Mouse (Mus musculus) retina, postnatal 7 days (tissue): Measurements from ENCODE around the gene Snd1.
"Not testable (repeated sequence)": the region's sequence is repeated elsewhere in the genome, so short reads cannot be mapped to it uniquely, and the experiment has no call there.

ENCODE experiments used
- DNase-seq: peaks from one replicate; pipeline ENCODE4 v3.0.0-alpha.2; 2012; ENCODE audit warnings: low read depth, low spot score

The Snd1 gene

DNA sequence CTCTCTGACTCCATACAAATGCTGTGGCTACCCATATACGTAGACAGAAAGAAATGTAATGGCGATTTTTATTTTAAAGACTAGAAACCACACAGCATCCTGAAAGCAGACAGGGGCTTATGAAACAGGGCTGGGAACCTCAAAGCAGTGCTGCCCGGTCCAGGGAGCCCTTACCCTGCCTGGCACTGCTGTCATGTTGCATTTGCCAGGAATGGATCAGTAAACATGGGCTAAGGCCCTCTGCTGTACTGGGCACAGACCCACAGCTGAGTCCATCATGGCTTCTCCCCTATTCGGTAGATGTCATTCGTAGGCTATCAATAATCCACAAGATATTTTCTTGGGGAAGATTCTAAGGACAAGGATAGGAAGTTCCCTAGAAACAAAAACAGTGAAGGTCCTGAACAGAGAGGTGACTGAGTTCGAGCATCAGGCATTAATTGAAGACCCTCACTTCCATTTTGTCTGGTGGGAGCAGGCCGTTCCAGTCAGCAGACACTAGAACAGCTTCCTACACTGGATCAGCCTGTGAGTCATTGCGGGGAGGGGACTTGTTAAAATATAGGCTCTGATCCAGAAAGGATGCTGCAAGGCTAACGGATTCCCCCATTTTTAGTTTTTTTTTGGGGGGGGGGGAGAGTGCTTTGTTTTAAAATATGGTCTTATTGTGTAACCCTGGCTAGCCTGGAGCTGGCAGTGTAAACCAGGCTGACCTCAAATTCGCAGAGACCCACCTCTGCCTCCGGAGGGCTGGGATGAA lies 422.6 kb downstream of the Snd1 start:
- no peak for DNase-seq

DNA sequence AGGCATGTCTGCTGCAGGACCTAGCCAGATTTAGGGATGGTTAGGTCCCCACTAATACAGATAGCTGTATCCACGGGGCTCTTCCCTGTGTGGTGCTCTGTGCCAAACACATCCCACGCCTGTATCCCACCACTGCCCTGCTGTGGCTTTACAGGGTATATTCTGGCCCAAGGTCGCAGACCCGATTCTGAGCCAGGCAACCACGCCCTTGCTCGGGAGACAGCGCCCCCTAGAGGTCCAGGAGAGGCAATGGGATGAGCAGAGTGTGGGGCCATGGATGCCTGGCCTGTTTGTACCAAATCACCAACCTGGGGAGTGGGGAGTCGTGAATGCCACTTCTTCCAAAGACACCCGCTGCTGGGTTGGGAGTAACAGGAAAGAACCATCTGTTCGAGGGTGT lies 423.9 kb downstream of the Snd1 start:
- peak; percentile 25 for DNase-seq

DNA sequence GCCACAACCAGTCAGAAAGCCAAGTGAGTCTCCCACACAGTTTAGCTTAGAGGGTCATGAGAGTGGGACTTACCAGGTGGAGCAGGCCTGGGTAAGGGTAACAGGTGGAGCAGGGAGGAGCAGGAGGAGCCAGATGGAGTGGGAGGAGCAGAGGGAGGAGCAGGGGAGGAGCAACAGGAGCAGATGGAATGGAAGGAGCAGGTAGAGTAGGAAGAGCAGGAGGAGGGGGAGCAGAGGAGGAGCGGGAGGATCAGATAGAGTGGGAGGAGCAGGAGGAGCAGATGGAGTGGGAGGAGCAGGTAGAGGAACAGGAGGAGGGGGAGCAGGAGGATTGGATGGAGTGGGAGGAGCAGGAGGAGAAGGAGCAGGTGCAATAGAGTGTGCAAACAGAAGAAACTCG lies 427.6 kb downstream of the Snd1 start:
- DNase-seq: no peak

DNA sequence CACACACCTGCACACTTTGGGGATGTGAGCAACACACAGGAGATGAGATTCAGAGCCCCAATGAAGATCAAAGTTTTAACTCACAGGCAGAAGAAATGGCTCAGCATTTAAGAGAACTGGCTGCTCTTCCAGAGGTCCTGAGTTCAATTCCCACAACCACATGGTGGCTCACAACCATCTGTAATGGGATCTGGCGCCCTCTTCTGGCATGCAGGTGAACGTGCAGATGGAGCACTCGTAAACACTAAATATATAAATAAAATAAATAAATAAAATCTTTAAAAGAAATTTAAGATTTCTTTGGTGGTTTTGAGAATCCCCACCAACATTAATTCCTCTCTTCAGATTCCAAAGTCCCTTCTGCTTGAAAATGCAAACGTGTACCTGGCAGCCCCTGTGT lies 429.5 kb downstream of the Snd1 start:
- DNase-seq: no peak

DNA sequence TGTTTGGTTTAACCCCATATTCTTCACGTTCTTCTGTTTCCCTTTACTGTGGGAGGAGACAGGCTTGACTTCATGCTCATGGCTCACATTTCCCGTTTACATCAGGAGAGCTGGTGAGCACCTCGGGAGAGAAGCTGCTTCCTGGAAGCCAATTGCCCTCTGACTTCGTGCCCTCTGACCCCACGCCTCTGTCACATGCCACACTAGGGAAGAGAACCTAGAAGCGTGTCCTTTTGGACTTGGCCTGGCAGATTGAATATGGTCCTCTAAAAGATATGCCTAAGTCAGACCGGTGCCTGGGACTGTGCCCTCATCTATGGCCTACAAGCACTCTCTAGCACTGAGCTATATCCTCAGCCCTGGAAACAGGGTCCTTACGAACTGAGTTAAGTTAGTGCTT lies 430.4 kb downstream of the Snd1 start:
- DNase-seq: no peak

DNA sequence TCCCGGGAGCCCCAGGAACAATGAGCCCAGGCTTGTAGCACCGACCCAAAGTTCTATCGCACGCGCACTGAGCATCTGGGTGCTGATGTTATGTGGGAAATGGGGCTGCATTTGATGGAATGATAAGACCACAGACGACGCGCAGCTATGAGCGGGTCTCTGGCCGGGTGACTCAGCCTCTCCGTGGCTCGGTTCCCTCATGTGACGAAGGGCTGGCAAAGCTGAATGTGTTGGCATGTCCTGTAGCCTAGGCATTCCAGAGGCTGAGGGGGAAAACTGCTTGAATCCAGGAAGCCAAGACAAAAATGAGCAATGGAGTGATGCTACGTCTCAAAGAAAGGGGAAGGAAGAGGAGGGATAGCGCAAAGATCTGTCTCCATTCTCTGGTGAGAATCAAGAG lies 434.9 kb downstream of the Snd1 start:
- no peak for DNase-seq

DNA sequence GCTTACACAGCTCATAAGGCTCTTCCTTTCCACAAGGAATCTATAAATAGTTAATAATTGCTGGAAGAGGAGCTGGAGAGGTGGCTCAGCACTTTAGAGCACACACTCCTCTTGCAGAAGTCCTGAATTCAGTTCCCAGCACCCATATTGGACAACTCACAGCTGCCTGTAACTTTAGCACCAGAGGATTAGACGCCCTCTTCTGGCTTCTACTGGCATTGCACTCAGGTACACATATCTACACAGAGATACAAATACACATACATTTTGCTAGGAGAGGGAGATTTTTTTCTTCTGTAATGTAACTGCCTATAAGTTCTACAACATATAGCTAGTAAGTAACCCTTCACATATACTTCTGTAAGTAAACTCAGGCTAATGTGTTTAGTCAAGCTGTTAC lies 440.0 kb downstream of the Snd1 start:
- no peak for DNase-seq

DNA sequence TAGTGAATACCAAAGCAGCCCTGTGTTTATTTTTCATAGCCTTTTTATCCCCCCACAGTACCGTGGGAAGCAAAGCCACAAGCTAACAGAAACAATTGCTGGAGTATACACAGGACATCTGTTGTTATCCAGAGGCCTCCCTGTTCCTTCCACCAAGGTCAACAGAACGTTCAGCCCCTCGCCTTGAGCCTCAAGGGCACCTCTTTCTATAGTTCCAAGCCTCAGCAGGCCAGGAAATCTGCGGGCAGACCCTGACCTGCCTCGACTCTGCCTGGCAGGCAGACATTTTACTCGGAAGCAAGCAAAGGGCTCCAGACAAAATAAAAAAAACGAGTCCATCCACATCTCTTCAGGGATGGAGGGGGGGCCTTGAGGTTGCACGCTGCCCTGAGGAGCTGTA lies 441.7 kb downstream of the Snd1 start:
- DNase-seq: no peak

DNA sequence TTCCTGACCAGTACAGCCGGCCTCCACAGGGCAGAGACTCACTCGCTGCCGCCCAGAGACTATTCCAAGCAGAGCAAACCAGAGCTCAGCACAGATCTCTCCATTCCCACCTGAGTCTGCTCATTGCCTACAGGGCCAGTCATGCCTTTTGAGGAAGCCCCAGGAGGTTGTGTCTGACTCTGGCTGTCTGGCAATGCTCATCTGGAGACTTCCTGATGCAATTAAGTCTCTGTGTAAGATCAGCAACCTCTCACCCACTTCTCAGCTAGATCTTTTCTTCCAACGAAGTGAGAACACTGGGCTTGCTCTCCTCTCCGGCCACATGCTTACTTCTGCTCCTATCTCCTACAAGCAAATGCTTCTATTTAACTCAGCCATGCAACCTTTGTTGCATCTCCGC lies 444.4 kb downstream of the Snd1 start:
- no peak for DNase-seq

DNA sequence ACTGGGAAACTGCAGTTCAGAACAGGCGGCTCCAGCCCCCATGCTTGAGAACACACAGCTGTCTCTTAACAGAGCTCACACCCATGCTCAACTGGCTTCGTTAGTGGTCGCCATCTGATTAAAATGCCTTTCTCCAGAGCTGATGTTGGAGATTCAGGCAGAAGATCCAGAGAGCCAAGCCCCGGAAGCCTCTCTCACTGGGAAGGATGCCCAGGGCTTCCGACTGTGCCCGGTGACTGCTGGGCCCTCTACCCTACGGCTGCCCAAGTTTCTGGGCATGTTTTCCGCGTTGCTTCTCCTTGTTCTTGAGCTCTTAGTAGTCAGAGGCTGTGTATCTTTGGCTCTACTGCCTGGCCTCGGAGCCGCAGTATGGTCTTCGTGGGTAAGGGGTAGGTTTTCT lies 447.4 kb downstream of the Snd1 start:
- no peak for DNase-seq

DNA sequence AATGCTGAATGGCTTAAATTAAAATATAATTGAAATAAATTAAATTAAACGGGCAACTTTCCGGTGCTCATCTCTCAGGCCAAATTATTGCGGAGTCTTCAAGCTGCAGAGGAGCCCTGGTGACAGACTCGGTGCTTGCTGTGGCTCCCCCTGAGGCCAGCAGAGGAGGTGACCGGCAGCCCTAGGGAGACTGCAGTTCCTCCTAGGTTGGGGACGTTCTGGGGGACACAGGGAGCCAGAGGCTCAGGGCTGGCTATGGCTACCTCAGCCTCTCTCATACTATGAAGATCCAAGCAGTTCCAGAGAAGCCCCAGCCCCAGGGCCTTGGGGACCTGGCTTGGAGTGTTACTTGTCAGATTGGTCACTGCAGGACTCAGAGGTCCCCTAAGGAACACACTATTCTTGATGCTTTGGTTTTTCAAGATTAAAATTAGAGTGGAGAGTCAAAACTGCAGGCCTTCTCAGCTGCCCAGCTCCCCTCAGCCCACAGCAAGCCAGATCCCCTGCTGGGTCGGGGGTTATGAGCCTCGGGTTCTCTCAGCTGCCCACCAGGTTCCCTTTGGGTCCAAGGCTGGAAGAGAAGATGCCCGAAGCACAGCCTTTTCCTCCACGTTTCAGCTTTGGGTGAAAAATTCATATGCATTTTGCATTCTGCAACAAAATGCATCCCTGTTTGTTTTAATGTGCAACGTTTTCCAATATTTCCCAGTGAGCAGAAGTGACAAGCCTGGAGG lies 448.3 kb downstream of the Snd1 start:
- DNase-seq: no peak

DNA sequence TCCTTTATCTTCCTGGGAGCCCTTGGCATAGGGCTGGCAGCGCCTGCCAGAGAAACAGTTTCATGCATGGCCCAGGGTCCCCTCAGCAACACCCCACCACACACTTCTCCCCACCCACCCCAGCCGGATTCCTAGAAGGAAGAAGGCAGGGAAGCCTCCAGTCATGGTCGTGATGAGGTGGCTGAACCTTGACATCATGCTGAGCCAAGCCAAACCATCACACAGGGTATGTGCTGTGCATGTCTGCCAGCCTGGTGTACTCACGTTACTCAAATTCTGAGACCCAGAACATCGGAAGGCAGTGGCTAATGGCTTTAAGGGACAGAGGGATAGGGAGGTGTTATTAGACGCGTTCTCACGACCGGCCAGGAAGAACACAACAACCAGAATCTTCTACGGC lies 448.9 kb downstream of the Snd1 start:
- DNase-seq: no peak

DNA sequence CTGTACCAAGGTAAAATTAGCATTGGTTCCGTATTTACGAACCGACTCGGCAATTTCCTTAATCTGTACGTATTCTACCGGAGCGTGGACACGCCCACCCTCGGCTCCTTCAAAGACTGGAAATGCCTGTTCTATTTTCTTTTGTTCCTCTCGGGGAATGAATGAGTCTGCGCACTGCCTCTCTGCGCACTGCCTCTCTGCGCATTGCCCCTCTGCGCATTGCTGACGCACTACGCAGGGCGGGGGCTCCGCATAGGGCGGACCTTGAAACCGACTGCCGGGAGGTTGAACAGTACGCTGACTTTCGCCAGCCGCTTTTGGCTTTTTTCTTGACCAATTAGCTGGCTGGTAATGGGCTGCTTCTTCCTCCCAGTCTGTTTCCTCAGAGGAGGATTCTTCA lies 453.0 kb downstream of the Snd1 start:
- not testable (repeated sequence) for DNase-seq

DNA sequence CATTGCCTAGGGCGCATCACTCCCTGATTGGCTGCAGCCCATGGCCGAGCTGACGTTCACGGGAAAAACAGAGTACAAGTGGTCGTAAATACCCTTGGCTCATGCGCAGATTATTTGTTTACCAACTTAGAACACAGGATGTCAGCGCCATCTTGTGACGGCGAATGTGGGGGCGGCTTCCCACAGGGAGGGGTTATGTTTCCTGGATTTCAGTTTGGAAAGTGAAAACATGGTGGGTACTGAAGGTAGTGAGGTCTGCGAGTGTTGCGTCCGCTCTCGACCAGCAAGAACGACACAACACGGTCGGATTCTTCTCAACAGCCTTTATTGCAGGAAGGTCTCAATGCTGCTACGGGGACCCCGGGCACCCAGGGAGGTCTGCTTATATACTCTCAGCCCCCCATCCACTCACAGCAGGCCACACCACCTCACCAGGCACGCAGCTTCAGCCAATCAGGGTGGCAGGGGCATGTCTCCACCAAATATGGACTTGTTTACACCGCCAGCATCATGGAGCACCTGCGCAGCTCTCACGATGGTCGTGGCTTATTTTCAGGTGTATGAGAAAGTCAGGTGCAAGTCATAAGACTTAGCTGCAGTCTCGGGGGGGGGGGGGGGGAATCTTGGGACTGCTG lies 454.3 kb downstream of the Snd1 start:
- not testable (repeated sequence) for DNase-seq

DNA sequence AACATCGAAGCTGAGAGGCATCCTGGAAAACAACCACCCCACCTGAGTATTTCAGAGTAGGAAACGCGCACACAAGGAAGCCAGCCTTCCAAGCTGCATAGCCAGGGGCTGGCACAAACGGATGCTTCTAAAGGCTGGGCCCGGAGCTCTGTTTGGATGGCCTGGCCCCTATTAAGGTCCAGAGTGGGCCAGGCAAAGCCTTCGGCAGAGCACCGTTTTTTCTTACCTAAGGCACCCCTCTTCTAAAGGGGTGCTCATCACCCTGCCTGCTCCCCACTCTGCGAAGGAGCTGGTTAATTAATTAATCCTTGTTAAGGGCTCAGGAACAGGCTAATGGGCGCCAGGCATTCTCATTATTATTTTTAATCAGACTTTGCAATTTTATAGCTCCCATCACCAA lies 456.3 kb downstream of the Snd1 start:
- DNase-seq: no peak

DNA sequence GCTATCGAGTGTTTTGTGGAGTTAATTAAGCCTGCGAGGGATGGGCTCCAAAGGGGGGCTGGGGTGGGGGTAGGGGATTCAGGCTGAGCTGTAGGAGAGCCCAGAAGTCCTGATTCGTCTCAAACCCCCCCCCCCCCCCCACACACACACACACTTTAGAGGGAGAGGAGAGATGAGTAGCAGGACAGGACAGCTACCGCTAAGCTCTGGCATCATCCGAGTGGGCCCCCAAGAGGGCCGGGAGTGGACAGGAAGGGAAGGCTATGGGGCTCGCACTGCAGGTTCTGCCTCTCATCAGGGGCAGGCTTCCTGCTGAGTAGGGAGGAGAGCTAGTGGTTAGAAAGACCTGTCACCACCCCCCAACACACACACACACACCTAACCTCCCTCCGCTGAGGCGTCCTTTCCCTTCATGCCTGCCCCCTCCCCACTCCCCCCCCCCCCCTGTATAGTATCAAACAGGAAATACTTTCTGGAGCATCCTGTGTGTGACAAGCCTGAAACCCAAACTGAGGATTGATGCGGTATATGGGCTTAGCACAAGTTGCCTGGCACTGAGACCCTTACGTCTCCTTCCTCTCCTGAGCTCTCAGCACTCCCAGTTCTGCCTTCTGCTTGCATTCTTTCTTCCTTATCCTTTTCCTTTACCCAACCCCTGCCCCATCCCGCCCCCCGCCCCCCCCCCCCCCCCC lies 456.8 kb downstream of the Snd1 start:
- DNase-seq: no peak

DNA sequence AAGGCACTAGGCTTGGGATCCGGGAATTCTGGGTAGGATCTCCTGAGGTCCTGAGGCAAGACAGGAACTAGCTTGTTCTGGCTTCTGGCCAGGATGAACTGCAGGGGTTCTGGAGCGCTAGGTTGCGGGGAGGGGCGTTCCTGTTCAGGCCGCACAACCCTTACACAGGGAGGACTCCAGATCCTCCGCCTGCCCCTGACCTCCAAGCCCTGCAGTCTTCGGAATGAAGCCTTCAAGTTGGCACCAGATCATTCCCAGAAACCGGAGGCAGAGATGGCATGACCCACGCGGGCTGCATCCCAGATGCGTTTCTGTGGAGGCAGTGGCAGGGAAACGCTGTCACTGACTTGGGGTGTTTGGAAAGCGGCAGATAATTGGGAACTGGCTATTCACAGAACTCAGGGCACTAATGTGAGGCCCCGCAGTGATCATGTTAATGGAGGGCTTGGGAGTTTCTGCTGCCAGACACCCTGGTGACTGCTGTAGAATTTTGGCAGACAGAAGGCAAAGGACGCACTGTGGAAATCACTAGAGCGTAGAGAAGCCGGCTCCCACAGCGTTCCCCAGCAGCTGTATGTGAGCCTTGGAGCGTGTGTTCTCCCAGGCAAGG lies 457.5 kb downstream of the Snd1 start:
- DNase-seq: no peak

DNA sequence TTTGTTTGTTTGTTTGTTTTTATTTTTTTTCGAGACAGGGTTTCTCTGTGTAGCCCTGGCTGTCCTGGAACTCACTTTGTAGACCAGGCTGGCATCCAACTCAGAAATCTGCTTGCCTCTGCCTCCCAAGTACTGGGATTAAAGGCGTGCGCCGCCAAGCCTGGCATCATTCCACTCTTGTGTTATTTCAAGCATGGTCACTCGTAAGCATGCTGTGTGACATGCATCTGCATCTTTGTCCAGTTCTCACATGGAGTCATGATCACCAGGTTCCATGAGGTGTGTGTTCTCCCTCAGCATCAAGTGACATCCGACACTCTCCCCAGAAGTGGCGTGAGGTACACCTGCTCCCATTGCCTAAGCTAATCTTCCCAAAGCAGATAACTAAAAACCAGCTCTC lies 460.8 kb downstream of the Snd1 start:
- DNase-seq: no peak

DNA sequence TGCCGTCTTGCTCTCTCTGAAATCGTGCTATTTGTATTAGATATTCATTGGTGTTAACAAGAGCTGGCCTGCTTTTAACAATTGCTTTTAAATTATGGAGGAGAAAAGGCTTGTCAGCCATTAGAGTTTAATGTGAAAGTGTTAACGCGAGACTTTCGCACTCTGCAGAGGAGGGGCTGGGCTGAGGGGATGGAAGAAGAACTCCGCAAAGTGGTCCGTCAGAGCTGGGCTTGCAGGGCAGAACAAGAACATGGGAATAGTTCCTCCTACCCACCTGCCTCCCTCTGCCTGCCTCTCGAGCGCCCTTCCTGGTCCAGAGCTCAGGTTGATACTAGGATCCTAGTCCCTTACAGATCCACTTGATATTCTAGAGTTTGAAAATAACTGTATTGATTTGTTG lies 472.3 kb downstream of the Snd1 start:
- DNase-seq: no peak

DNA sequence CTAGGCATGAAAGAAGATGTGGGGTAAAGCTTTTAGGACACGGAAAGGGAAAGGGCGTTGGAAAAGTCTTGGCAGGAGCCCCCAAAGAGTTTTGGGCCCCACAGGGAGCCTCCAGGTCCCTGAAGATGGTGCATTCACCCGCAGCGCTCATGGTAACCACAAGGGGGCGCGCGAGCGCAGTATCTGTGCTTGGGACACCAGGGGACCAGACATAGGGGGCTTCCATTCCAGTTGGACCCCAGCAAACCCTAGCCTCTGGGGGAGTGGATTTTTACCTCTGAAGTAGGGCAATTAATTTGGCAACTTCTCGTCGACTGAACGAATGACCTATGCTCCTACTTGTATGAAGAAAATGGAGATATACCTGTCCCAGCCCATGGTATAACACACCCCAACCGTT lies 474.3 kb downstream of the Snd1 start:
- DNase-seq: peak; percentile 43

DNA sequence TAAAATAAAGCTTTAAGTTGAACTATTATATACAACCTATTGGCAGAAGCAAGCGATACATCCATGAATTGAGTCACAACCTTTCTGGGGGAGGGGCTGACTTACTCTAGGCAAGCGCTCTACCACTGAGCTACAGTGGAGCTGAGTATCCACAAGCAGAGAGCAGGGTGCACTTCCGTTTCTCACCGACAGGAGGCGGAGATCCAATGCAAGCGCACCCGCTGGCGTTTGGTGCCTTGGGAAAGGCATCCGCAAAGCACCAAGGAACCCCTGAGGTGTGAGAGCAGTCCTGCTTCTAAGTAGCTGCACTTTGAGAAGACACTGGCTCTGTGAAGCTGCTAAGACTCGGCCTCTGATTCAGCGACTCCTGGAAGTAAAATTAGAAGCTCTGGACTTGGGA lies 480.6 kb downstream of the Snd1 start:
- peak; percentile 38 for DNase-seq

DNA sequence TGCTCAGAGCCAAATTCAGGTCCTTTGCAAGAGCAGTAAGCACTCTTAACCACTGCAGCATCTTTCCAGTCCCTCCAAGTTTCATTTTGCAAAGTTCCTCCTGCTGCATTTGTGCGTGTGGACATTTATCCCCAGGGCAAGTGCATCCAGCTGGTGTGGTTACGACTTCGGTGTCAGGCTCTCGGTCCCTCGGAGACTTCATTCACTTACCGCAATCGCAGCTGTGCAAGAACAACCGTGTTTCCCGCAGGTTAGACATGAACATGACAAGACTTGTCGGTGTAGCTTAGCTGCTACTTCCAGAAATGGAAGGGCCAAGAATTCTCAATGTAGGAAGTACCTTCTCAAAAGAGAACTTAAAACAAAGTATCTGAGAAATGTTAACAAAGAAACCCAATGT lies 482.5 kb downstream of the Snd1 start:
- DNase-seq: no peak
